Mouse (Mus musculus) kidney, postnatal 25 days (tissue): ENCODE results near the gene Hist1h3e.
"Not testable (repeated sequence)": the region's sequence is repeated elsewhere in the genome, so short reads cannot be mapped to it uniquely, and the experiment has no call there.

ENCODE experiments used
- DNase-seq, 2 experiments: peaks; one replicate each; pipeline ENCODE4 v3.0.0; 2021; ENCODE audit warnings: mixed read lengths in 2 of 2

Hist1h3e gene

GRCm38 (mm10) chr13:23561883-23562659, at the start of gene Hist1h3e:
Gene Hist1h3e, minus strand, starts transcription at chr13:23562369.
- DNase-seq = peak; percentile 93 to 96

DNA sequence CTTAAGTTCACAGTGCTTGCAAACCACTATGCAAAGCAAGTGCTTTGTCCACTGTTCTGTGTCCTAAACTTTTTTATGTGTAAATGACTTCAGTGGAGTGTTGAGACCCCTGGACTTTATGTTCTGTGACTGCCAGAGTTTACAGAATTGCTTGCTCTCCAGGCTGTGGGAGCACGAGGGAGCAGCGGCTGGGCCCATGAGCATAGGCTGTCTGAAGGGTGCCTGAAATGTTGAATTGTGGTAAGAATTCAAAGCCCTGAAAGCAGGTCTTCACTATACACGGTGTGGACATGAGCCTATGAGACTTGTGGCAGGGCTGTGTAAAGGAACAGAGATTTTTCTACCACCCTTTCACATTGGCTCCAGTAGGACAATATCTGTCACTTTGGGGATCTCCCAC, 49.5 kb upstream of the Hist1h3e start:
- DNase-seq = no peak

- DNase-seq = no peak
These were observed 48.2 kb upstream of the Hist1h3e start for GRCm38 (mm10) chr13:23610393-23610792.

GRCm38 (mm10) chr13:23609844-23610243, 47.7 kb upstream of the Hist1h3e start:
- DNase-seq = no peak

GRCm38 (mm10) chr13:23609209-23609608, 47.0 kb upstream of the Hist1h3e start:
- DNase-seq = no peak

DNA sequence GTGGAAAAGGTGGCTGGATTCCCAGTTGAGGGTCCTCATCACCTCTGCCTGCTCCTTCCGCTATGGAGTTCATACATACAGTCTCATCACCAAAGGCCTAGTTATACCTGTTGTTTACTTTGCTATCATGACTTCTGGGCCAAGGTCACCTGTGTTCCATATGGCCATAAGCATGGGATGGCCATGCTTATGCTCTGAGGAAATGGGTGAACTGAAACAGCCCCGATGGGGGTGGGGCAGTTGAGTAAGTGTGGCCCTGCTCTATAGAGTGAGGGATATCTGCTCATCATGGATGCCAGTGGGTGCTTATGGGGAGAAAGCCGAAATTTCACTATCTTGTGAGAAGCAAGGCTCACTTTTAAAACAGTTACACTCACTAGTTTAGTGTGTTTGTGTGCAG, 42.9 kb upstream of the Hist1h3e start:
- no peak for DNase-seq

DNA sequence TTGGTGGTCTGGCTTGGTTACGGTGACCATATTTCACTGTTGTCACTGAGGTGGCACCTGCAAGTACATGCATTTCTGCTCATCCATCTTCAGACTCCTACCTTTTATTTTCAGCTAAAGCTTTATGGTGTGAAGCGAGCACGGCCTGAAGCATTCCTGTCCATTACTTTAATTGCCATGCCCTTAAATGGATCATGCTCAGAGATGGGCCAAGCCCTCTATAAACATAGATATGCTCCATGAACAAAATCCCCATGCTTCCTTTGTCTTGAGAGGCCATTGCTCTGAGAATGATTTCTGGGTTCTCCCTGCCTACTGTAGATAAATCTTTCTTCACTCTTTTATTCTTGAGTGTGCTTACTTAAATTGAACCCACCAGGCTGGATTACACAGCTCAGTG, 42.3 kb upstream of the Hist1h3e start:
- no peak for DNase-seq

GRCm38 (mm10) chr13:23603182-23603699, 41.1 kb upstream of the Hist1h3e start:
- DNase-seq = no peak

GRCm38 (mm10) chr13:23597957-23598356, 35.8 kb upstream of the Hist1h3e start:
- peak; percentile 73 to 84 for DNase-seq

- no peak for DNase-seq
These were observed 33.6 kb upstream of the Hist1h3e start for GRCm38 (mm10) chr13:23595622-23596372.

- no peak for DNase-seq
These were observed 33.0 kb upstream of the Hist1h3e start for GRCm38 (mm10) chr13:23595185-23595584.

GRCm38 (mm10) chr13:23593051-23593770, 31.0 kb upstream of the Hist1h3e start:
- peak; percentile 12 to 54 for DNase-seq

- DNase-seq = no peak
These were observed 30.4 kb upstream of the Hist1h3e start for GRCm38 (mm10) chr13:23592614-23593013.

DNA sequence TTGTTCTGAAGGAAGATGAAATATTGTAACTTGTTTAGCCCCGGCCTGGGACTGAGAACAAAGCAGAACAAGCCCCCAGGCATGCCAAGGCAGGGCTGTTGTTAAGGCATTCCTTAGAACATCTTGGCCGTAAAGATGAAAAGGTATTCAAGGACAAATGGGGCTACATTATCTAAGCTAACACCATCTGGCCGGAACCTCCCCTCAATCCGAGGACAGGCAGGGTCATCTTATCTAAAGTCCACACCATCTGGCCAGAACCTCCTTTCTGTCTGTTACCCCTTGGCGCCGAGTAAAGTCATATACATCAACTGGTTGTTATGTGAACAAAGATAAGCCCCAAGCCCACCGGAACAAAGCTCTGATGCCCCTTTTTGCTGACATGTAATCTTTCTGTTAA, 29.7 kb upstream of the Hist1h3e start:
- DNase-seq = not testable (repeated sequence)

GRCm38 (mm10) chr13:23591206-23591605, 29.0 kb upstream of the Hist1h3e start:
- DNase-seq = no peak

DNA sequence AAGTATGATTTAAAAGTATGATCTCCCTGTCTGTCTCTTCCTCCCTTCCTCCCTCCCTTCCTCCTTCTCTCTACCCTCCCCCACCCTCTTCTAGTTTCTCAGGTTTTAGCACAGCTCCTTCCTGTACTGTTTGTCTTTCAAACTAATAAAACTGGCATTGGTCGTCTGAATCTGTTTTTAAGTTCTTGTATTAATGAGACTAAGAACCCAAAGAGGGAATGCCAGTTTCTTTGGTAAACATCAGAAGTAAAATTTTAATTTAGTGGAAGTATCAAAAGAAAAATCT, 24.7 kb upstream of the Hist1h3e start:
- no peak for DNase-seq

- no peak for DNase-seq
These were observed 24.1 kb upstream of the Hist1h3e start for GRCm38 (mm10) chr13:23586099-23586939.

GRCm38 (mm10) chr13:23585442-23586098, 23.4 kb upstream of the Hist1h3e start:
- peak; percentile 43 to 75 for DNase-seq

DNA sequence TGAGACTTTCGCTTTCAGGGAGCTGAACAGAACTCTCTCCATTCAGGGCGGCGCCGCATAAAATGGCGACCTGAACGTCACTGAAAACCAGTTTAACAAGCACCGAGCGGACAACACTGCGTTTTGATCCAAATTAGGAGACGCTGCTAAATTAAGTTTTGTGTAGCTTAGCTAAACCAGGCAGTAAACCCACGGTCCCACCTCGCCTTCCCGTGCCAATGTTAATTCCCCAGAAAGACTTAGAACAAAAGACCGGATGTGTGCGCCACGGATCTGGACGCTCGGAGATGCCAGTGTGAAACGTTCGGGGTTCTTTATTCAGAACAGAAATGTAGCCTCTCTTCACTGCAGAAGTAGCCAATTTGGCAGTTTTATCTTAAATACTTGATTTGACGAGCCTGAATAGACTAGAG, 22.9 kb upstream of the Hist1h3e start:
- peak; percentile 71 to 82 for DNase-seq

DNA sequence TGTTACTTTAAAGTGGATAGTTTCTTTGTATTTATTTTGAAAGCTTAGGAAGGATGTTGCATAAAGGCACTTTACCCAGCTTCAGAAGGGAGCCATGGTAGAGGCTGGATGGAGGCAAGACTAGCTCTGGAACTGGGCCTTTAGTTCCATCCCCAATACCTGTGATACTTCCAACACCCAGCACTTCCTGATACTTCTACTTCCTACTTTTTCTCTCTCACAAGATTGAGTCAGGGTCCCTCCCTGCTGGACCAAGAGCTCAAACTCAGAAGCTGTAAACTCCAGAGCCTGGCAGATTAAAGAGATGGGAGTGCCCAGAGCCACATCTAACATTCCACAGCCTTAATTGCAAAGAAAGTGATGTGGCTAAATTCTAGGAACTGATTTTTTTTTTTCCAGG, 22.2 kb upstream of the Hist1h3e start:
- DNase-seq = no peak

GRCm38 (mm10) chr13:23583387-23584068, 21.4 kb upstream of the Hist1h3e start:
- no peak for DNase-seq
